In genomic region chr19:44257377-44257966, GRCm38 (mm10) we compare ENCODE assay signal across 28 mouse cellular contexts. TPM values are rescaled to one million over a fixed set of nuclear protein-coding genes. Genes with fewer than 3 reads are reported as not detected.
"Had no signal": no experiment of that assay in that cellular context is flagged by ENCODE, and none has a peak within 500 bp of the region (broad histone marks: within the 10 kb centered on the region; RNA-seq: fewer than 3 reads in every experiment).

No protein-coding gene starts in this region.

- DNase-seq: gastrocnemius, postnatal 14 days; gastrocnemius, postnatal 36 days; heart, adult 11 months; heart, adult 2 months; heart, postnatal 14 days; heart, postnatal 36 days; kidney, adult 11 months; kidney, adult 2 months; kidney, postnatal 10 days; kidney, postnatal 36 days; layer of hippocampus, adult 9-11 months; liver; liver, embryonic 13.5 days had no signal

- H3K36me3 ChIP-seq: heart, embryonic 13.5 days; heart, embryonic 15.5 days; hindbrain, embryonic 13.5 days; hindbrain, embryonic 15.5 days; limb, embryonic 10.5 days; limb, embryonic 12.5 days; liver, embryonic 13.5 days; liver, embryonic 15.5 days had no signal

- H3K4me1 ChIP-seq: hindbrain, embryonic 13.5 days; hindbrain, embryonic 15.5 days; liver, embryonic 13.5 days; liver, embryonic 15.5 days had no signal

- H3K4me3 ChIP-seq: heart, adult 2 months; heart, embryonic 13.5 days; heart, embryonic 15.5 days; hindbrain, embryonic 13.5 days; hindbrain, embryonic 15.5 days; left cerebral cortex, adult 2 months; limb, embryonic 10.5 days; limb, embryonic 12.5 days; liver, embryonic 13.5 days; liver, embryonic 15.5 days had no signal

- H3K9ac ChIP-seq: heart, embryonic 13.5 days; heart, embryonic 15.5 days; hindbrain, embryonic 13.5 days; hindbrain, embryonic 15.5 days; limb, embryonic 12.5 days; liver, embryonic 13.5 days; liver, embryonic 15.5 days had no signal

- H3K4me2 ChIP-seq: heart, embryonic 11.5 days; heart, embryonic 13.5 days; heart, embryonic 15.5 days; hindbrain, embryonic 13.5 days; hindbrain, embryonic 15.5 days; limb, embryonic 12.5 days; liver, embryonic 11.5 days; liver, embryonic 13.5 days; liver, embryonic 15.5 days had no signal

- H3K27ac ChIP-seq: heart, adult 2 months; heart, embryonic 13.5 days; heart, embryonic 15.5 days; hindbrain, embryonic 13.5 days; hindbrain, embryonic 15.5 days; hindbrain, postnatal 0 days; left cerebral cortex, adult 2 months; limb, embryonic 10.5 days; limb, embryonic 12.5 days; liver, embryonic 13.5 days; liver, embryonic 15.5 days had no signal

- H3K9me3 ChIP-seq: heart, embryonic 13.5 days; heart, embryonic 15.5 days; hindbrain, embryonic 13.5 days; hindbrain, embryonic 15.5 days; limb, embryonic 10.5 days; limb, embryonic 12.5 days; liver, embryonic 13.5 days; liver, embryonic 15.5 days had no signal

- ATAC-seq: hindbrain, postnatal 0 days; intestine, embryonic 16.5 days had no signal

- H3K27me3 ChIP-seq: heart, embryonic 13.5 days; heart, embryonic 15.5 days; hindbrain, embryonic 13.5 days; hindbrain, embryonic 15.5 days; limb, embryonic 12.5 days had no signal

RNA-seq across cellular contexts. Expression of gene Scd3, which starts 54.4 kb away (rescaled TPM):
- total RNA-seq: gastrocnemius, adult 18-20 months; gastrocnemius, adult 8-10 months; gastrocnemius, postnatal 14 days; gastrocnemius, postnatal 36 days; heart, postnatal 14 days; heart, postnatal 36 days had no signal
- polyA plus RNA-seq: large intestine, adult 2 months; limb, embryonic 12.5 days; liver, embryonic 11.5 days; liver, embryonic 13.5 days; liver, embryonic 15.5 days had no signal
